Mouse (Mus musculus) heart, embryonic 12.5 days (tissue): ENCODE measurements at regions not wholly inside any gene's neighbourhood (a gene's known extent, or its start where the extent isn't known, plus 50 kb on each side); places are given as distances from the start of the nearest gene placed in this dataset.

Experiments
- ATAC-seq: fragments of 200-750 bp; cut with Nextera tagmentation; 2 replicates; pipeline ENCODE4 v1.8.0; 2017; ENCODE audit warnings: moderate TSS enrichment, moderate library complexity; ENCODE audit not compliant: insufficient number of reproducible peaks, low FRiP score
- H3K27ac ChIP-seq: fragments of 300-500 bp; sonication (generic); 2 replicates; pipeline ENCODE4 v1.5.1; 2016; ENCODE audit warnings: mild to moderate bottlenecking, moderate library complexity; ENCODE audit not compliant: poor library complexity, severe bottlenecking
- H3K27me3 ChIP-seq: fragments of 300-500 bp; sonication (generic); replicated peaks from 2 replicates; pipeline ENCODE4 v1.6.1; 2016; ENCODE audit warnings: mild to moderate bottlenecking, moderate library complexity
- H3K36me3 ChIP-seq: fragments of 300-500 bp; sonication (generic); 2 replicates; pipeline ENCODE4 v1.6.1; 2016; ENCODE audit warnings: mild to moderate bottlenecking, moderate library complexity
- H3K4me1 ChIP-seq: fragments of 300-500 bp; sonication (generic); replicated peaks from 2 replicates; pipeline ENCODE4 v1.6.1; 2016; ENCODE audit warnings: mild to moderate bottlenecking
- H3K4me2 ChIP-seq: fragments of 300-500 bp; sonication (generic); 2 replicates; pipeline ENCODE4 v1.6.1; 2016; ENCODE audit warnings: mild to moderate bottlenecking, moderate library complexity
- H3K4me3 ChIP-seq: fragments of 300-500 bp; sonication (generic); 2 replicates; pipeline ENCODE4 v1.5.1; 2016; ENCODE audit warnings: mild to moderate bottlenecking
- H3K9ac ChIP-seq: fragments of 300-500 bp; sonication (generic); 2 replicates; pipeline ENCODE4 v1.6.1; 2016; ENCODE audit warnings: mild to moderate bottlenecking, moderate library complexity
- H3K9me3 ChIP-seq: fragments of 300-500 bp; sonication (generic); replicated peaks from 2 replicates; pipeline ENCODE4 v1.6.1; 2016; ENCODE audit warnings: mild to moderate bottlenecking, moderate library complexity
- WGBS: fragments of 180-500 bp; shearing (Covaris S2); methylation state at CpG from one replicate; pipeline ENCODE4 v1.1.7; 2016; 5-methylcytosine and 5-hydroxymethylcytosine counted together

DNA sequence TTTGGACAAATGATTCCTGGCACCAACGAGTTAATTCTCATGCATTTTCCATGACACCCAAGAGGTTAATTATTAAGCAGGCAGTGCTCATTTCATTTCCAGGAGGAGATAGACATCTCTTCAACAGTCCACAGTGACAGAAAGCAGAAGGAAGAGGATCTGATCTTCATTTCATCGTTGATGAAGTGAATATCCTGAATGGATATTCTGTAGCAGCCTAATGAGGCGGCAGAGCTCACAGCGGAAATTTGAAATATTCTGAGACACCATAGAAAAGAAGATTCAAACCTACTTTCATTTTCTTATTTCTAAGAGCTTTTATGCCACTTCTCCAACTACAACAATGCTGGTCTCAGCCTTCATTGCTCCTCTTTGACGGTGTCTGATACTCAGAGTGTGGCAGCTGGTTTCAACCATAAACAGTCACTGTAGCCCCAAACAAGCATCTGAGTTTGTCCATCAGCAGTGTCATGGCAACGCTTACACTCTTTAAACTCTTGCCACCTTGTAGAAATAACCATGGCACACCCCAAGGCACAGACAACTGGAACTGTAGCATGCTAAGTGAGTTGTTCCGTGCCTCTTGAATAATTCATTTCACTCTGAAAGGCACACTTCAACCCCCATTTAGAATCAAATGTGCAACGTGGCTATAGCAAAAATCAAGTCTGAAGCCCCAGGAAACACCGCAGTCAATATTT is 331.3 kb downstream of the Rps29 start:
- 81% methylated on average over 9 of the region's 9 CpGs for WGBS
- Histone ChIP-seq H3K27ac (no peak overlapping the region), H3K27me3 (no peaks in the 10 kb centered on the region), H3K9me3 (no peaks in the 10 kb centered on the region), H3K4me3 (no peak overlapping the region), H3K36me3 (no peaks in the 10 kb centered on the region), H3K4me1 (no peaks in the 10 kb centered on the region), H3K9ac (no peak overlapping the region), H3K4me2 (no peak overlapping the region)
- ATAC-seq = no peak

DNA sequence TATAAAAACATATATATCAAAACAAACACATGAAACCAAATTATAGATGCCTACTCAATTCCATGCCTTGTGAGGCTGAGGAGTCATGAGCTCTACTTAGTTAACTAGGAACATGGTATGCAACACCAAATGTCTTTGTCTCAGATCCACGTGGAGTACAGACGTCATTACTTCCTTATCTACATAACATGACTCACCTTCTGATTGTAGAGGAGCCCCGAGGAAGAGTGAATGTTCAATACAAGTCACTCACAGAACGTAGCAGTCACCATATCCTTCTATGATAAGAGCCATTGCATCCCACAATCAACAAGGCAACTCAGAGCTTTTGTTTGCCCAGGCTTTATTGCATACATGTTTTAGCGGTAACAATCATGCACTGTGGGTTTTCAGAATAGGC is 364.6 kb downstream of the Rps29 start:
- no peaks in the 10 kb centered on the region for H3K9me3 ChIP-seq
- no peak overlapping the region for H3K27ac ChIP-seq
- H3K4me3 ChIP-seq = no peak overlapping the region
- no peaks in the 10 kb centered on the region for H3K36me3 ChIP-seq
- 36% methylated on average over 5 of the region's 5 CpGs for WGBS
- no peak for ATAC-seq
- H3K4me1 ChIP-seq = no peaks in the 10 kb centered on the region
- H3K4me2 ChIP-seq = no peak overlapping the region
- no peak overlapping the region for H3K9ac ChIP-seq
- H3K27me3 ChIP-seq = no peaks in the 10 kb centered on the region

GRCm38 (mm10) chr12:68783636-68784035 is 375.4 kb downstream of the Rps29 start:
- Histone ChIP-seq H3K9me3 (no peaks in the 10 kb centered on the region), H3K9ac (no peak overlapping the region), H3K4me2 (no peak overlapping the region), H3K4me1 (no peaks in the 10 kb centered on the region), H3K27ac (no peak overlapping the region), H3K27me3 (no peaks in the 10 kb centered on the region), H3K36me3 (no peaks in the 10 kb centered on the region), H3K4me3 (no peak overlapping the region)
- WGBS = 80% methylated on average over 4 of the region's 4 CpGs
- ATAC-seq = no peak

- no peaks in the 10 kb centered on the region for H3K27me3 ChIP-seq
- no peak for ATAC-seq
- no peaks in the 10 kb centered on the region for H3K4me1 ChIP-seq
- 78% methylated on average over 2 of the region's 2 CpGs for WGBS
- H3K9me3 ChIP-seq = no peaks in the 10 kb centered on the region
- no peak overlapping the region for H3K9ac ChIP-seq
- no peak overlapping the region for H3K4me3 ChIP-seq
- H3K27ac ChIP-seq = no peak overlapping the region
- no peak overlapping the region for H3K4me2 ChIP-seq
- H3K36me3 ChIP-seq = no peaks in the 10 kb centered on the region
Measured at GRCm38 (mm10) chr12:68775503-68775902, 383.5 kb downstream of the Rps29 start.

GRCm38 (mm10) chr12:68774800-68775199 is 384.2 kb downstream of the Rps29 start:
- no peak for ATAC-seq
- no peak overlapping the region for H3K9ac ChIP-seq
- WGBS = 83% methylated on average over 8 of the region's 8 CpGs

GRCm38 (mm10) chr12:68758263-68759020 is 400.5 kb downstream of the Rps29 start:
- H3K27me3 ChIP-seq = no peaks in the 10 kb centered on the region
- no peak overlapping the region for H3K4me2 ChIP-seq
- no peaks in the 10 kb centered on the region for H3K36me3 ChIP-seq
- no peak overlapping the region for H3K27ac ChIP-seq
- no peak overlapping the region for H3K9ac ChIP-seq
- H3K4me3 ChIP-seq = no peak overlapping the region
- WGBS = 78% methylated on average over 7 of the region's 7 CpGs
- ATAC-seq = no peak
- H3K4me1 ChIP-seq = no peaks in the 10 kb centered on the region
- no peaks in the 10 kb centered on the region for H3K9me3 ChIP-seq

More at GRCm38 (mm10) chr12:68774800-68775199, 384.2 kb downstream of the Rps29 start:
- Histone ChIP-seq H3K4me2 (no peak overlapping the region), H3K36me3 (no peaks in the 10 kb centered on the region), H3K4me3 (no peak overlapping the region), H3K9me3 (no peaks in the 10 kb centered on the region), H3K27me3 (no peaks in the 10 kb centered on the region), H3K27ac (no peak overlapping the region), H3K4me1 (no peaks in the 10 kb centered on the region)

DNA sequence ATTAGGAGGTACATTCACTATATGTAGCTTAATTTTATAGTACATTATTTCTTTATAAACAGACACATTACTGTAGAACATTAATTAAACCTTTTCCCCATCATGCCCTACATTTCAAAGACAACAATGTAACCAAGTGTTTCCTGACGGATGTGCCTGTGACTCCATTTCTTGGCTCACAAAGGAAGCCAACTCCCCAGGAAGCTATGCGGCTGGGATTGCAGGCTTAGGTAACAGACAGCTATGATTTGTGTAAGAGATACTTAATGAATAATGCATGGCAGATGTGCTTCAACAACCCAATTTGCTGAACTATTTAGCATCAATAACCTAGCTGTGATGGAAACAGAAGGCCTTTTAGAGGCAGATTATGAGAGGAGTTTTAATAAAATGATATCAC is 430.1 kb downstream of the Rps29 start:
- Histone ChIP-seq H3K27me3 (no peaks in the 10 kb centered on the region), H3K27ac (no peak overlapping the region), H3K9me3 (no peaks in the 10 kb centered on the region), H3K36me3 (no peaks in the 10 kb centered on the region), H3K4me3 (no peak overlapping the region), H3K9ac (no peak overlapping the region), H3K4me2 (no peak overlapping the region), H3K4me1 (no peaks in the 10 kb centered on the region)
- no peak for ATAC-seq
- WGBS = 79% methylated on average over 2 of the region's 2 CpGs

DNA sequence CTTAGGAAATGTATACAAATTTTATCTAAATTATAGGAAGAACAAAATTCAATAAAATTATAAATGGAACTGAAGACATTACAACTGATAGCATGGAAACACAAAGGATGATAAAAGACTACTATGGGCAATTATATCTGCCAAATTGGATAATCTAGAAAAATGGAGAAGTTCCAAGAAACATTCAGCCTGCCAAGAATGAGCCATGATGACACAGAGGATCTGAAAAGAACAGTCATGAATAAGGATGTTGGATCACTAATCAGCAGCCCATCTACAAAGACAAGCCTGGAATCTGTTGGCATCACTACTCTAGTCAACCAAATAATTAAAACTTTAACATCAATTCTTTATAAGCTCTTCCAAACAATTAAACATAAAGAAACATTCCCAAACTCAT is 440.0 kb downstream of the Rps29 start:
- no peak overlapping the region for H3K9ac ChIP-seq
- no peak overlapping the region for H3K4me2 ChIP-seq
- no peaks in the 10 kb centered on the region for H3K36me3 ChIP-seq
- ATAC-seq = no peak
- H3K4me1 ChIP-seq = no peaks in the 10 kb centered on the region
- H3K27me3 ChIP-seq = no peaks in the 10 kb centered on the region
- H3K4me3 ChIP-seq = no peak overlapping the region
- H3K9me3 ChIP-seq = no peaks in the 10 kb centered on the region
- no peak overlapping the region for H3K27ac ChIP-seq

- H3K36me3 ChIP-seq = no peaks in the 10 kb centered on the region
- no peak for ATAC-seq
- no peak overlapping the region for H3K27ac ChIP-seq
- no peak overlapping the region for H3K9ac ChIP-seq
- no peaks in the 10 kb centered on the region for H3K9me3 ChIP-seq
- H3K27me3 ChIP-seq = no peaks in the 10 kb centered on the region
- no peak overlapping the region for H3K4me3 ChIP-seq
- 75% methylated on average over 11 of the region's 11 CpGs for WGBS
- no peak overlapping the region for H3K4me2 ChIP-seq
- no peaks in the 10 kb centered on the region for H3K4me1 ChIP-seq
Measured at GRCm38 (mm10) chr12:68694275-68695267, 464.4 kb downstream of the Rps29 start.

GRCm38 (mm10) chr12:68688262-68688661 is 470.7 kb downstream of the Rps29 start:
- H3K4me2 ChIP-seq = no peak overlapping the region
- H3K9ac ChIP-seq = no peak overlapping the region
- no peaks in the 10 kb centered on the region for H3K27me3 ChIP-seq
- H3K36me3 ChIP-seq = no peaks in the 10 kb centered on the region
- ATAC-seq = no peak
- no peaks in the 10 kb centered on the region for H3K4me1 ChIP-seq
- H3K4me3 ChIP-seq = no peak overlapping the region
- WGBS = 80% methylated on average over 3 of the region's 3 CpGs
- no peaks in the 10 kb centered on the region for H3K9me3 ChIP-seq
- H3K27ac ChIP-seq = no peak overlapping the region

DNA sequence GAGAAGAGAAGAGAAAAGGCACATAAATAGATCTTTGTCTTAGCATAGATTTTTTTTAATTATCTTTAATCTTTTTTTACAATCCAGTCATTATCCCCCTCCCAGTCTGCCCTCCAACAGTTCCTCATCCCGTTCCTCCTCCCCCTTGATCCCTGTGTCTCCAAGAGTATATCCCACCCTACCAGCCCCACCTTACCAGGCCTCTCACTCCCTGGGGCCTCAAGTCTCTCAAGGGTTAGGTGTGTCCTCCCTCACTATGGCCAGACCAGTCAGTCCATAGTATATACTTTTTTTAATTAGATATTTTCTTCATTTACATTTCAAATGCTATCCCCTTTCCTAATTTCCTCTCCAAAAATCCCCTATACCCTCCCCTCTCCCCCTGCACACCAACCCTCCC is 475.1 kb downstream of the Rps29 start:
- H3K9me3 ChIP-seq = no peaks in the 10 kb centered on the region
- WGBS = 84% methylated on average over 1 of the region's 1 CpGs
- no peaks in the 10 kb centered on the region for H3K36me3 ChIP-seq
- no peaks in the 10 kb centered on the region for H3K27me3 ChIP-seq
- H3K4me2 ChIP-seq = no peak overlapping the region
- no peak overlapping the region for H3K4me3 ChIP-seq
- no peak for ATAC-seq
- no peak overlapping the region for H3K27ac ChIP-seq
- peaks cover 5% of the 10 kb centered on the region for H3K4me1 ChIP-seq
- no peak overlapping the region for H3K9ac ChIP-seq
